Mouse (Mus musculus) ES-E14 (cell line): ENCODE measurements at regions not wholly inside any gene's neighbourhood (a gene's known extent, or its start where the extent isn't known, plus 50 kb on each side); places are given as distances from the start of the nearest gene placed in this dataset.

Source experiments
- DNase-seq: peaks from one replicate; pipeline ENCODE4 v3.0.0-alpha.2; 2013; ENCODE audit warnings: low read depth, low spot score
- H3K27ac ChIP-seq: 2 replicates; pipeline ENCODE4 v1.5.1; 2012; ENCODE audit warnings: low read depth, mild to moderate bottlenecking, low read length, moderate library complexity, mixed read lengths; ENCODE audit not compliant: poor library complexity, insufficient read depth, severe bottlenecking
- H3K36me3 ChIP-seq: 2 replicates; pipeline ENCODE4 v1.6.1; 2012; ENCODE audit warnings: mild to moderate bottlenecking, low read length, moderate library complexity, mixed read lengths; ENCODE audit not compliant: control insufficient read depth, poor library complexity, insufficient read depth, severe bottlenecking
- H3K4me1 ChIP-seq, 2 experiments: fragments of 150-350 bp in 1 of 2; sonication (generic) in 1 of 2; 2 replicates each; pipeline ENCODE4 v1.6.1; 2012; ENCODE audit warnings: low read length in 2 of 2, mild to moderate bottlenecking in 1 of 2, mixed read lengths in 1 of 2; ENCODE audit not compliant: control insufficient read depth in 2 of 2, insufficient read depth in 2 of 2, poor library complexity in 1 of 2
- H3K4me3 ChIP-seq, 2 experiments: fragments of 150-350 bp in 1 of 2; sonication (generic) in 1 of 2; 2 replicates each; pipeline ENCODE4 v1.5.1; 2012; ENCODE audit warnings: low read length in 2 of 2, low read depth in 1 of 2, mild to moderate bottlenecking in 1 of 2, mixed read lengths in 1 of 2; ENCODE audit not compliant: insufficient read depth in 1 of 2, poor library complexity in 1 of 2, severe bottlenecking in 1 of 2
- H3K9ac ChIP-seq: 2 replicates; pipeline ENCODE4 v1.6.1; 2012; ENCODE audit warnings: low read depth, mild to moderate bottlenecking, low read length, mixed read lengths; ENCODE audit not compliant: poor library complexity, insufficient read depth, severe bottlenecking
- H3K9me3 ChIP-seq: fragments of 150-350 bp; sonication (generic); 2 replicates; pipeline ENCODE4 v1.6.1; 2012; ENCODE audit warnings: low read depth, mild to moderate bottlenecking, low read length; ENCODE audit not compliant: control insufficient read depth, insufficient read depth
- CHD2 ChIP-seq: IDR thresholded peaks from 2 replicates; pipeline ENCODE4 v1.6.1; 2014; ENCODE audit warnings: mild to moderate bottlenecking, low read depth, low read length, inconsistent platforms
- HCFC1 ChIP-seq: IDR thresholded peaks from 2 replicates; pipeline ENCODE4 v1.6.1; 2012; ENCODE audit warnings: low read length, inconsistent platforms, borderline replicate concordance; ENCODE audit not compliant: insufficient read depth
- MAFK ChIP-seq: IDR thresholded peaks from 2 replicates; pipeline ENCODE4 v1.6.1; 2014; ENCODE audit warnings: mild to moderate bottlenecking, low read depth, low read length, inconsistent platforms; ENCODE audit not compliant: insufficient read depth
- ZC3H11A ChIP-seq: IDR thresholded peaks from 2 replicates; pipeline ENCODE4 v1.6.1; 2012; ENCODE audit warnings: low read depth, mild to moderate bottlenecking, inconsistent platforms, low read length, borderline replicate concordance
- ZNF384 ChIP-seq: IDR thresholded peaks from 2 replicates; pipeline ENCODE4 v1.6.1; 2012; ENCODE audit warnings: low read depth, low read length, inconsistent platforms
- in situ Hi-C, 2 experiments: fragments of 600-800 bp; cut with MboI; formaldehyde crosslinking; loops; one replicate each; pipeline ENCODE4 v1.15.1; 2025; ENCODE audit warnings: low sequenced_read_pairs in 2 of 2, inconsistent platforms in 1 of 2; ENCODE audit not compliant: unreplicated experiment in 2 of 2

DNA sequence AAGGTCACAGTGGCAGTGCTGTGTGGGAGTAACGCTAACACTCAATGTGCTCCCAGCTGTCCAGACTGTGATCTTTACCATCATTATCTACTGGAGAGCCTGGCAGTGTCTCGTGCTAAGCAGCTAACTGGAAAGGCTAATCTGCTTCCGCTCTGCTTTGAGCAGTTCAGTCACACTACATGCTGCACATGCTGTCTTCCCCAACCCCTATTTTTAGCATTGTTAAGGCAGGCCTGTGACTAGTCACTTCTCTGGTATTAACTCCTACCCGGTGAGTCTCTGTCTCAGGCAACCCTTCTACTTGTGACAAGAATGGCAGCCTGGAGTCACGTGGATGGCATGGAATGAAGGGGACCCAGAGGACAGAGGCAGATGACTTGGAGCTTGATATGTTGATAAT is 88.2 kb downstream of the Rps24 start:
- no peaks in the 10 kb centered on the region for H3K36me3 ChIP-seq
- no peak for DNase-seq
- in situ Hi-C loops = no loop called here
- TF ChIP-seq MAFK = no peak
- TF ChIP-seq HCFC1 = no peak
- TF ChIP-seq CHD2 = no peak
- TF ChIP-seq ZC3H11A = no peak
- no peak for TF ChIP-seq ZNF384
- peaks cover 0 to 7% of the 10 kb centered on the region in 2 experiments; a peak in 1 of 4 replicates for H3K4me1 ChIP-seq
- H3K27ac ChIP-seq = no peak overlapping the region
- no peak overlapping the region for H3K4me3 ChIP-seq
- H3K9me3 ChIP-seq = no peaks in the 10 kb centered on the region
- no peak overlapping the region for H3K9ac ChIP-seq

- H3K4me1 ChIP-seq = peaks cover 0 to 7% of the 10 kb centered on the region in 2 experiments; a peak in 1 of 4 replicates
- in situ Hi-C loops = no loop called here
- TF ChIP-seq ZC3H11A (no peak), ZNF384 (no peak), MAFK (no peak), CHD2 (no peak), HCFC1 (no peak)
- no peaks in the 10 kb centered on the region for H3K36me3 ChIP-seq
- no peak overlapping the region for H3K27ac ChIP-seq
- H3K9me3 ChIP-seq = no peaks in the 10 kb centered on the region
- H3K9ac ChIP-seq = no peak overlapping the region; the same call in 1 of the 2 replicates
- no peak overlapping the region for H3K4me3 ChIP-seq
- DNase-seq = no peak
Measured at GRCm38 (mm10) chr14:24578535-24579111, 91.7 kb downstream of the Rps24 start.

- Histone ChIP-seq H3K9me3 (no peaks in the 10 kb centered on the region), H3K27ac (no peak overlapping the region), H3K36me3 (no peaks in the 10 kb centered on the region), H3K9ac (no peak overlapping the region), H3K4me3 (no peak overlapping the region), H3K4me1 (peaks cover 0 to 7% of the 10 kb centered on the region in 2 experiments; a peak in 1 of 4 replicates)
- in situ Hi-C loops = no loop called here
- TF ChIP-seq ZC3H11A = no peak
- TF ChIP-seq CHD2 = no peak
- no peak for TF ChIP-seq ZNF384
- TF ChIP-seq MAFK = no peak
- TF ChIP-seq HCFC1 = no peak
- DNase-seq = peak; percentile 75
Measured at GRCm38 (mm10) chr14:24579153-24579795, 92.3 kb downstream of the Rps24 start.

- no peak overlapping the region for H3K9ac ChIP-seq
- no peak overlapping the region for H3K4me3 ChIP-seq
- in situ Hi-C loops = no loop called here
- no peak for DNase-seq
- no peaks in the 10 kb centered on the region for H3K9me3 ChIP-seq
- H3K36me3 ChIP-seq = no peaks in the 10 kb centered on the region
- H3K4me1 ChIP-seq = no peaks in the 10 kb centered on the region
- no peak overlapping the region for H3K27ac ChIP-seq
- no peak for TF ChIP-seq HCFC1
- TF ChIP-seq ZNF384 = no peak
- no peak for TF ChIP-seq CHD2
- no peak for TF ChIP-seq ZC3H11A
- TF ChIP-seq MAFK = no peak
Measured at GRCm38 (mm10) chr14:24586133-24586908, 99.4 kb downstream of the Rps24 start.
